Mouse (Mus musculus) ovary, postnatal 10 days (tissue): ENCODE measurements around the gene Dennd4a.
A peak's percentile ranks its signal among the peaks of the same experiment; 100 is the strongest.

Experiments
- DNase-seq: peaks from one replicate; pipeline ENCODE4 v3.0.0; 2022; ENCODE audit warnings: low spot score

The Dennd4a gene

GRCm38 (mm10) chr9:64810822-64811537, at the start of gene Dennd4a:
Gene Dennd4a, plus strand, starts transcription at chr9:64811340.
- peak; percentile 86 for DNase-seq

GRCm38 (mm10) chr9:64764824-64765223, 46.3 kb upstream of the Dennd4a start:
- no peak for DNase-seq

GRCm38 (mm10) chr9:64766136-64766535, 45.0 kb upstream of the Dennd4a start:
- DNase-seq = no peak

- no peak for DNase-seq
Measured at GRCm38 (mm10) chr9:64767796-64768195, 43.3 kb upstream of the Dennd4a start.

- no peak for DNase-seq
Measured at GRCm38 (mm10) chr9:64769066-64769695, 42.0 kb upstream of the Dennd4a start.

- no peak for DNase-seq
Measured at GRCm38 (mm10) chr9:64769911-64770310, 41.2 kb upstream of the Dennd4a start.

- no peak for DNase-seq
Measured at GRCm38 (mm10) chr9:64770411-64770849, 40.7 kb upstream of the Dennd4a start.

GRCm38 (mm10) chr9:64771236-64771635, 39.9 kb upstream of the Dennd4a start:
- no peak for DNase-seq

- no peak for DNase-seq
Measured at GRCm38 (mm10) chr9:64773254-64773653, 37.9 kb upstream of the Dennd4a start.

- no peak for DNase-seq
Measured at GRCm38 (mm10) chr9:64773936-64774335, 37.2 kb upstream of the Dennd4a start.

GRCm38 (mm10) chr9:64774411-64774811, 36.7 kb upstream of the Dennd4a start:
- no peak for DNase-seq

GRCm38 (mm10) chr9:64774883-64775282, 36.3 kb upstream of the Dennd4a start:
- DNase-seq = no peak

GRCm38 (mm10) chr9:64775491-64775890, 35.6 kb upstream of the Dennd4a start:
- DNase-seq = no peak

GRCm38 (mm10) chr9:64777441-64777987, 33.6 kb upstream of the Dennd4a start:
- DNase-seq = no peak

GRCm38 (mm10) chr9:64778151-64778550, 33.0 kb upstream of the Dennd4a start:
- DNase-seq = no peak

GRCm38 (mm10) chr9:64779628-64780027, 31.5 kb upstream of the Dennd4a start:
- no peak for DNase-seq

- DNase-seq = no peak
Measured at GRCm38 (mm10) chr9:64783511-64783910, 27.6 kb upstream of the Dennd4a start.

- no peak for DNase-seq
Measured at GRCm38 (mm10) chr9:64784841-64785240, 26.3 kb upstream of the Dennd4a start.

GRCm38 (mm10) chr9:64786216-64786905, 24.8 kb upstream of the Dennd4a start:
- no peak for DNase-seq

GRCm38 (mm10) chr9:64788070-64788469, 23.1 kb upstream of the Dennd4a start:
- no peak for DNase-seq

- no peak for DNase-seq
Measured at GRCm38 (mm10) chr9:64789341-64789761, 21.8 kb upstream of the Dennd4a start.

GRCm38 (mm10) chr9:64789887-64790400, 21.2 kb upstream of the Dennd4a start:
- DNase-seq = no peak
